Mouse (Mus musculus) retina, embryonic 14.5 days (tissue): Measurements from ENCODE around the gene Pknox2.

Source experiments
- DNase-seq: peaks from one replicate; pipeline ENCODE4 v3.0.0-alpha.2; 2015; ENCODE audit warnings: low spot score

Pknox2 gene

GRCm38 (mm10) chr9:37140464-37141181 lies 6.6 kb downstream of the Pknox2 start:
- no peak for DNase-seq

- DNase-seq, result peak; percentile 51
Measured at GRCm38 (mm10) chr9:37139514-37139913, 7.7 kb downstream of the Pknox2 start.

GRCm38 (mm10) chr9:37138883-37139282 lies 8.3 kb downstream of the Pknox2 start:
- no peak for DNase-seq

- no peak for DNase-seq
Measured at GRCm38 (mm10) chr9:37136340-37136739, 10.9 kb downstream of the Pknox2 start.

GRCm38 (mm10) chr9:37133495-37133894 lies 13.7 kb downstream of the Pknox2 start:
- no peak for DNase-seq

GRCm38 (mm10) chr9:37129046-37129445 lies 18.2 kb downstream of the Pknox2 start:
- DNase-seq, result no peak

GRCm38 (mm10) chr9:37126197-37126596 lies 21.0 kb downstream of the Pknox2 start:
- DNase-seq, result no peak

- no peak for DNase-seq
Measured at GRCm38 (mm10) chr9:37124696-37125480, 22.3 kb downstream of the Pknox2 start.

- no peak for DNase-seq
Measured at GRCm38 (mm10) chr9:37123384-37123783, 23.8 kb downstream of the Pknox2 start.

- no peak for DNase-seq
Measured at GRCm38 (mm10) chr9:37122971-37123370, 24.2 kb downstream of the Pknox2 start.

GRCm38 (mm10) chr9:37122381-37122780 lies 24.8 kb downstream of the Pknox2 start:
- no peak for DNase-seq

GRCm38 (mm10) chr9:37121761-37122331 lies 25.4 kb downstream of the Pknox2 start:
- no peak for DNase-seq

- DNase-seq, result no peak
Measured at GRCm38 (mm10) chr9:37120801-37121200, 26.4 kb downstream of the Pknox2 start.

GRCm38 (mm10) chr9:37117529-37117928 lies 29.7 kb downstream of the Pknox2 start:
- no peak for DNase-seq

- no peak for DNase-seq
Measured at GRCm38 (mm10) chr9:37116632-37117413, 30.4 kb downstream of the Pknox2 start.

GRCm38 (mm10) chr9:37115820-37116219 lies 31.4 kb downstream of the Pknox2 start:
- DNase-seq, result no peak

GRCm38 (mm10) chr9:37114286-37115267 lies 32.6 kb downstream of the Pknox2 start:
- peak; percentile 35 for DNase-seq

GRCm38 (mm10) chr9:37107546-37107945 lies 39.7 kb downstream of the Pknox2 start:
- DNase-seq, result no peak

- no peak for DNase-seq
Measured at GRCm38 (mm10) chr9:37106808-37107207, 40.4 kb downstream of the Pknox2 start.

GRCm38 (mm10) chr9:37104249-37104648 lies 43.0 kb downstream of the Pknox2 start:
- no peak for DNase-seq

- DNase-seq, result no peak
Measured at GRCm38 (mm10) chr9:37103778-37104177, 43.4 kb downstream of the Pknox2 start.
